Mouse (Mus musculus): ENCODE results near the gene Ak5. TPM values are rescaled to one million over a fixed set of nuclear protein-coding genes. Genes with fewer than 3 reads are reported as not detected.

Ak5 gene
- polyA plus RNA-seq, 1 experiment from 2014 or later, result 1.9 TPM

DNA sequence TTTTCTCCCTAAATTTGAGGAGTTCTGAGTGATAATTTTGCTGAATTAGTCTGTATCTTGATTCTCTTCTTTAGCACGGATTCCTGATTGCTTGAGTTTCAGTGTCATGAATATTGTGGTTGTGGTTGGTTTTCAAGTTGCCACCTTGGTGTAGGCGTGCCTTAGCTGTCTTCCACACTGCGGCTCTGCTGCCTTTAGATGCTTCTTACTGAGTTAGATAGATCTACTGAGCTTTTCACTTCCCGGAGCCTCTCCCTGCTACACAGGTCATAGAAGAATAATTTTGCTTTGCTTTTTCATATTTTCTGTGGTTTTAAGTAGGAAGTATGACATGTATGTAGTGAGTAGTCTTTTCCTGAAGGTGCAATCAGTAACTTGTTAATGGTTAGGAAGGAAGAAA is 225.4 kb downstream of the Ak5 start:
- WGBS, result 84% methylated on average over 4 of the region's 4 CpGs
- no peaks in the 10 kb centered on the region for H3K4me1 ChIP-seq (replicated peaks; ENCODE audit: control insufficient read depth, insufficient read depth)
- no peaks in the 10 kb centered on the region for H3K9me3 ChIP-seq (ENCODE audit: control insufficient read depth, low read length)
- no peak overlapping the region for H3K27ac ChIP-seq (replicated peaks)
- H3K27me3 ChIP-seq (ENCODE audit: control insufficient read depth, insufficient read depth, low read length), result no peaks in the 10 kb centered on the region
- ATAC-seq (ENCODE audit: low FRiP score, low TSS enrichment) (no peak), DNase-seq (ENCODE audit: low spot score) (no peak)
- H3K4me3 ChIP-seq (ENCODE audit: low read depth, low read length), result no peak overlapping the region
- peaks cover 2% of the 10 kb centered on the region; the same call in 1 of the 2 replicates for H3K36me3 ChIP-seq (ENCODE audit: control insufficient read depth, insufficient read depth, low read length)
- no peak overlapping the region for H3K9ac ChIP-seq (ENCODE audit: low read length)
- no peak overlapping the region for H3K4me2 ChIP-seq (replicated peaks; ENCODE audit: low read depth)
- TF ChIP-seq EP300 (optimal IDR thresholded peaks at IDR 0.05), result no peak

DNA sequence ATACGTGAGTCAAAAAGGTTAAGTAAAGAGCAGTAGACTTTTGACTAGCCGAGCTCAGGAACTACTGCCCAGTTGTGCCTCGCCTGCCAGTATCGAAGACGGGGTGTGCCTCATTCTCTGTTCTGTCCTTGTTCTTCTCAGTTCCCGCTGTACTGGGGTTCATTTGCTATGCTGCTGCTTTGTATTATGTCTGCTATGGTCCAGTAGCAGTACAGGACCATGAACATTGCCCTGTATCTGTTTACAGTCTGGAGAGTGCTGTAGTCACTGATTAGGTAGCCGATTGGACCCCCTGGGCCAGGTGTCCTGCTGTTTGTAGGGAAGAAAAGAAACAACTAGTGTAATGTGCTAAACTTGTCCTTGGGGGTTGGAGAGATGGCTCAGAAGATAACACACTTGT is 230.1 kb downstream of the Ak5 start:
- H3K4me1 ChIP-seq (replicated peaks; ENCODE audit: control insufficient read depth, insufficient read depth), result no peaks in the 10 kb centered on the region
- ATAC-seq (ENCODE audit: low FRiP score, low TSS enrichment), result no peak
- no peaks in the 10 kb centered on the region for H3K27me3 ChIP-seq (ENCODE audit: control insufficient read depth, insufficient read depth, low read length)
- H3K4me2 ChIP-seq (replicated peaks; ENCODE audit: low read depth), result no peak overlapping the region
- no peaks in the 10 kb centered on the region for H3K9me3 ChIP-seq (ENCODE audit: control insufficient read depth, low read length)
- 88% methylated on average over 7 of the region's 7 CpGs for WGBS
- H3K27ac ChIP-seq (replicated peaks), result no peak overlapping the region
- no peak for DNase-seq (ENCODE audit: low spot score)
- H3K36me3 ChIP-seq (ENCODE audit: control insufficient read depth, insufficient read depth, low read length), result peaks cover 2% of the 10 kb centered on the region; the same call in 1 of the 2 replicates
- H3K4me3 ChIP-seq (ENCODE audit: low read depth, low read length), result no peak overlapping the region
- H3K9ac ChIP-seq (ENCODE audit: low read length), result no peak overlapping the region
- TF ChIP-seq CTCF (IDR thresholded peaks at IDR 0.05; ENCODE audit: low read depth) (no peak), EP300 (optimal IDR thresholded peaks at IDR 0.05) (no peak)

DNA sequence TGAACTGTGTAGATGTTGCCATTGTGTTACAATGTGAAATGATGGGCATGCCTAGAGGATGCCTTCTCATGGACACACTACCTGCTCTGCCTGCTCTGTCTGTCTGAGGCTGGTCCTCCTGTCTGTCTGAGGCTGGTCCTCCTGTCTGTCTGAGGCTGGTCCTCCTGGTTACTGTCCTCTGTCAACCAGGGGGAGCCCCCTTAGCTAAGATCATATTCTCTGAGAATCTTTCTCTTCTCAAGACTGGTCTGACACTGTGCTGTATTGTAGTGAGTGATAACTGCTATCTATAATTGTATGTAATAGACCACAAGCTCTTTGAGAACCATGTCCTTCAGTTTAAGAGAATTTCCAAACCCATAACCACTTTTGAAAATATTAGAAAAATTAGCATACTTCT is 232.6 kb downstream of the Ak5 start:
- no peak for ATAC-seq (ENCODE audit: low FRiP score, low TSS enrichment)
- Histone ChIP-seq H3K27ac (replicated peaks) (no peak overlapping the region), H3K4me1 (replicated peaks; ENCODE audit: control insufficient read depth, insufficient read depth) (no peaks in the 10 kb centered on the region), H3K4me2 (replicated peaks; ENCODE audit: low read depth) (no peak overlapping the region), H3K9me3 (ENCODE audit: control insufficient read depth, low read length) (no peaks in the 10 kb centered on the region), H3K36me3 (ENCODE audit: control insufficient read depth, insufficient read depth, low read length) (peaks cover 3% of the 10 kb centered on the region; the same call in 1 of the 2 replicates), H3K4me3 (ENCODE audit: low read depth, low read length) (no peak overlapping the region), H3K27me3 (ENCODE audit: control insufficient read depth, insufficient read depth, low read length) (no peaks in the 10 kb centered on the region), H3K9ac (ENCODE audit: low read length) (no peak overlapping the region)
- no peak for DNase-seq (ENCODE audit: low spot score)
- no peak for TF ChIP-seq EP300 (optimal IDR thresholded peaks at IDR 0.05)
- no peak for TF ChIP-seq CTCF (IDR thresholded peaks at IDR 0.05; ENCODE audit: low read depth)

DNA sequence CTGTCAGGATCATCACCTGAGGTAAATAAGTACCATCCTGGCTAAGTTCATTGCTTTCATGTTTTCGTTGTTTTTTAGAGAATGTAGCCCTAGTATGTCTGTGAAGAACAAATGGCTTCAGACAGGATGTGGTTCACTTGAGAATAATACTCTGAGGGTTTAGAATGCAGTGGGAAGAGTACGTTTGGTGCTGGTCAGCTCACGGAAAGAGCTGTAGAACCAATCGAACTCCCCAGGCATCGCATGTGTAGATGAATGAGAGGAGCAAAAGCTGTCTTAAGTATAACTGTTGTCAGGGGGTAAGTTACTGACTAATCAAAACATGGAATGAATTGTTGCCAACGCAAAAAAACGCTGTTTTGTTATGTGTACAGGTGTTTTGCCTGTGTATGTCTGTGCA is 235.5 kb downstream of the Ak5 start:
- Histone ChIP-seq H3K27ac (replicated peaks) (no peak overlapping the region), H3K4me1 (replicated peaks; ENCODE audit: control insufficient read depth, insufficient read depth) (no peaks in the 10 kb centered on the region), H3K4me3 (ENCODE audit: low read depth, low read length) (no peak overlapping the region), H3K9ac (ENCODE audit: low read length) (no peak overlapping the region), H3K9me3 (ENCODE audit: control insufficient read depth, low read length) (no peaks in the 10 kb centered on the region), H3K4me2 (replicated peaks; ENCODE audit: low read depth) (no peak overlapping the region), H3K36me3 (ENCODE audit: control insufficient read depth, insufficient read depth, low read length) (peaks cover 10% of the 10 kb centered on the region), H3K27me3 (ENCODE audit: control insufficient read depth, insufficient read depth, low read length) (no peaks in the 10 kb centered on the region)
- TF ChIP-seq EP300 (optimal IDR thresholded peaks at IDR 0.05) (no peak), CTCF (IDR thresholded peaks at IDR 0.05; ENCODE audit: low read depth) (no peak)
- WGBS, result 94% methylated on average over 7 of the region's 7 CpGs
- ATAC-seq (ENCODE audit: low FRiP score, low TSS enrichment) (no peak), DNase-seq (ENCODE audit: low spot score) (no peak)

DNA sequence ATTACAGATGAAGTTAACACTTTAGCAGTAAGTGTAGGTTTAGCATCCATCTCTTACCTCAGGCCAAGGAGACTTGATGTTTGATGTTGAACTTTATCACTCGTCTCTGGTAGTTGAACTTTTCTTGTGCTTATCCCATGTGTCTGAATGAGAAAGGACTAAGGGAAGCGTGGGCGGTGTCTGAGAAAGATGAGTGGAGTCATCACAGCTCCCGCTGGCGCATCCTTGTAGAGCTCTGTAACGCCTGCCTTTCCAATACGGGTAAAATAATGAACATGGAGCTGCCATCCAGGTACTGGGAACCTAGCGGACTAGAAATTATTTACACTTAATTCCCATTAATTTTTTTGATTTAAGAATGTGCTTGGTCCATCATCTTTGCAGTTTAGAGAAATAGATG is 239.2 kb downstream of the Ak5 start:
- Histone ChIP-seq H3K27me3 (ENCODE audit: control insufficient read depth, insufficient read depth, low read length) (no peaks in the 10 kb centered on the region), H3K9ac (ENCODE audit: low read length) (no peak overlapping the region), H3K4me1 (replicated peaks; ENCODE audit: control insufficient read depth, insufficient read depth) (no peaks in the 10 kb centered on the region), H3K4me2 (replicated peaks; ENCODE audit: low read depth) (no peak overlapping the region), H3K36me3 (ENCODE audit: control insufficient read depth, insufficient read depth, low read length) (peaks cover 15% of the 10 kb centered on the region), H3K4me3 (ENCODE audit: low read depth, low read length) (no peak overlapping the region), H3K27ac (replicated peaks) (no peak overlapping the region), H3K9me3 (ENCODE audit: control insufficient read depth, low read length) (no peaks in the 10 kb centered on the region)
- no peak for DNase-seq (ENCODE audit: low spot score)
- WGBS, result 91% methylated on average over 8 of the region's 8 CpGs
- TF ChIP-seq EP300 (optimal IDR thresholded peaks at IDR 0.05) (no peak), CTCF (IDR thresholded peaks at IDR 0.05; ENCODE audit: low read depth) (no peak)
- no peak for ATAC-seq (ENCODE audit: low FRiP score, low TSS enrichment)

Other genes with a start within 250 kb of the Ak5 start
- gene Pigk, start 45.7 kb upstream of the Ak5 start, polyA plus RNA-seq (2015; fragmentation: Nextera tagmentation; extraction: Ambion mirVana), result 36.8 and 40.9 TPM in 2 replicates

Measured in stomach, postnatal 0 days (tissue).